ENCODE assay signal across 25 mouse cellular contexts in the genomic region with DNA sequence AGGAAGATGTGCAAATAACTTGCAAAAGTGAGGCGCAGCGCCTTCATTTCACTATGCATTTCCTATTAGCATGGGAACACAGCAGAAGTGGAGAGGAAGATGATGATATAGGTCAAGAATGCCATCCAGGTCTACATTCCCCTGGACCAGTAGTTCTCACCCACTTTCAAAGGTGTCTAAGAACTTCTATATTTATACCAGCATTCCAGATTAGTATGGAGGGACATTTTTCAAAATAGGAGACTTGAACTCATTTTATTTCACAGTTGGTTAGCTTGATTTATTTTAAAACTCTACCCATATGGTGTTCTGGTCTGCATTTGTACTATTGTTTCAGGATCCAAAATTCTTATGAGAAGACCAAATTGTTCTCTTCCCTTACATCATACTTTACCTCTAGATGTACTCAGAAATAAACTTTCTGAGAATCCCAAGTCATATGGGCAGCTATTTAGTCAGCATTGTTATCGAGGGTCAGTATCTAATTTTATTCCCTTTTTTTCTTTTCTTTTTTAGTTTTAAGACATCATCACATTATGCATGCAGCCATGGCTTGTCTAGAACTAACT.
"Had no signal": no experiment of that assay in that cellular context is flagged by ENCODE, and none has a peak within 500 bp of the region (broad histone marks: within the 10 kb centered on the region; RNA-seq: fewer than 3 reads in every experiment).

No protein-coding gene starts in this region.

- ATAC-seq: hindbrain, embryonic 16.5 days; inflammation-experienced regulatory T-cells, adult 6 months; intestine, embryonic 15.5 days; intestine, postnatal 0 days had no signal

- H3K4me3 ChIP-seq: gastrocnemius, adult 2 months; heart, embryonic 10.5 days; heart, embryonic 12.5 days; hindbrain, embryonic 10.5 days; hindbrain, embryonic 12.5 days; intestine, embryonic 15.5 days; layer of hippocampus, adult 2 months; limb, embryonic 10.5 days; limb, embryonic 12.5 days; liver, embryonic 13.5 days had no signal

- DNase-seq: gastrocnemius, adult 2 months; gastrocnemius, postnatal 10 days; gastrocnemius, postnatal 25 days; heart, adult 18-20 months; heart, postnatal 10 days; heart, postnatal 4 days; kidney, adult 18-20 months; kidney, adult 8-10 months; kidney, postnatal 10 days; kidney, postnatal 25 days; kidney, postnatal 4 days; liver; liver, embryonic 13.5 days had no signal

- H3K27ac ChIP-seq: gastrocnemius, adult 2 months; heart, embryonic 10.5 days; hindbrain, embryonic 10.5 days; hindbrain, embryonic 12.5 days; hindbrain, embryonic 14.5 days; intestine, embryonic 15.5 days; layer of hippocampus, adult 2 months; limb, embryonic 10.5 days; limb, embryonic 12.5 days; liver, embryonic 13.5 days had no signal
